Mouse (Mus musculus): ENCODE measurements at regions not wholly inside any gene's neighbourhood (a gene's known extent, or its start where the extent isn't known, plus 50 kb on each side); places are given as distances from the start of the nearest gene placed in this dataset.

DNA sequence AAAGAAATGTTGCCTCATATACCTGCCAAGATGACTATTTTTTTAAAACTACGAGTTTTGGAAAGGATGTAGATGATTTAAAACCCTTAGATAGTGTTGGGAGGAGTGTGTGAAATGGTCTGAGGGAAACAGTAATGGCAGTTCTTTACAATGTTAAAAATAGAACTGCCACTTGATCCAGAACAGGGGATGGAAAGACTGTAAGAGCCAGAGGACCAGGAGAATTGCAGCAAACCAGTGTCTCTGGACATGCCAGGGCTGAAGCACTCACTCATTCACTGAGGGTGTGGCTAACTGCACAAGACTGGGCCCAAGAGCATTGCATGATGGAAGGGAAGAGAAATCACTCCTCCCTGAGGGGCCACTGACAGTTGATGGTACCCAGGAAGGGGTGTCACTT is 53.9 kb upstream of the Rasgef1b start:
- in situ Hi-C loops (cut with MboI, MseI) = no loop called here

DNA sequence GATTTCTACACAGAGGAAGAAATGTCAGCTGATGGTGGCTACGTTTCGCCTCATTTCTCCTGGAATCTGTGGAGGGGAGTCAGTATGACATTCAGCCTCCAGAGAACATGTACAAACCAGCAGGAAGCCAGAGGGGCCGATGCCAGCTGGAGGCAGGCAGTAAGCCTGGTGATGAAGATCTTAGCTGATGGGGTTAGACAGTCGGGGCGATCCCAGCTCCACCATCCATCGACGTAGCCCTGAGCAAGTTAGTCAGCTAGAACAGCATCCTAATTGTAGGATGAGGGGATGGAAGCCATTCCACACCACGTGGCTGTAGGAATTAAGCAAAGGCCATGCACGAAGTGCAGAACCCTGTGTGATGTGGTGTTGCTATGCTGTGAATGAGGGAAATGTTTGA is 57.0 kb upstream of the Rasgef1b start:
- in situ Hi-C loops (cut with MboI, MseI) = no loop called here

DNA sequence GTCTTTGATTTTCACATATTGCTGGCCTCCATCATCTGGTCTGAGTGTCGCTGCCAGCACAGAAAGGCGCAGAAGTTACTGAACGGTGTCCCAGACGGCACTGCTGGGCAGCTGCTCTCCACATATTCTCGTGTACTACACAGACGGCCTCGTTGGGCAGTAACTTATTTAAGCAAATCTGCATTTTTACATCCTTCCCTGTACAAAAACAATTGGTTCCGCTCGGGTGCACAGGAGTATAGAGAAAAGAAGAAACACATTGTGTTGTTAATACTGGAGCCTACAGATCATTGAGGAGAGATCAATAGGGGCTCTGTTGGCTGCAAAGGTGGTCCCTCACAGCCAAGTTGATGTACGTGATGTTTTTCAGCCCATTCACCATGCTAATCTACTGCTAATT is 58.4 kb upstream of the Rasgef1b start:
- in situ Hi-C loops (cut with MboI, MseI) = no loop called here

- in situ Hi-C loops (cut with MboI, MseI) = no loop called here
Observed at GRCm38 (mm10) chr5:99787665-99788366, 59.0 kb upstream of the Rasgef1b start.

DNA sequence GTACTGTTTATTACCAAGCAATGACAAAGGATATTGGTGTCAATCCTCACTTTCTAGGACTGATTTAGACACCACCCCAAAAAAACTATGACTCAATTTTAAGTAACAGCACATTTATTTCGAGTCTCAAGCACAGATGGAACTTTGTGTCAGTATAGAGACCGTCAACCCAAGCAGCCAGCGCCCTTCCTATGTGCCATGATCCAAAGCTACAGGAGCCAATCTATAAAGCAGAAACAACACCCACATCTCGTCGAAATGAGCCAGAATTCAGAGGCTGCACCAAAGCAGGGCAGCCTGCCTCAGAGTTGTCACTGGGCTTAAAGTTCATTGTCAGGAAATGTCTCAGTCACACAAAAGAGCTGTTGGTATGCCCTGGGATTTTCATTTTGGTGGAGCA is 61.9 kb upstream of the Rasgef1b start:
- in situ Hi-C loops (cut with MboI, MseI) = no loop called here

GRCm38 (mm10) chr5:99800543-99800942 is 71.7 kb upstream of the Rasgef1b start:
- in situ Hi-C loops (cut with MboI, MseI) = no loop called here

DNA sequence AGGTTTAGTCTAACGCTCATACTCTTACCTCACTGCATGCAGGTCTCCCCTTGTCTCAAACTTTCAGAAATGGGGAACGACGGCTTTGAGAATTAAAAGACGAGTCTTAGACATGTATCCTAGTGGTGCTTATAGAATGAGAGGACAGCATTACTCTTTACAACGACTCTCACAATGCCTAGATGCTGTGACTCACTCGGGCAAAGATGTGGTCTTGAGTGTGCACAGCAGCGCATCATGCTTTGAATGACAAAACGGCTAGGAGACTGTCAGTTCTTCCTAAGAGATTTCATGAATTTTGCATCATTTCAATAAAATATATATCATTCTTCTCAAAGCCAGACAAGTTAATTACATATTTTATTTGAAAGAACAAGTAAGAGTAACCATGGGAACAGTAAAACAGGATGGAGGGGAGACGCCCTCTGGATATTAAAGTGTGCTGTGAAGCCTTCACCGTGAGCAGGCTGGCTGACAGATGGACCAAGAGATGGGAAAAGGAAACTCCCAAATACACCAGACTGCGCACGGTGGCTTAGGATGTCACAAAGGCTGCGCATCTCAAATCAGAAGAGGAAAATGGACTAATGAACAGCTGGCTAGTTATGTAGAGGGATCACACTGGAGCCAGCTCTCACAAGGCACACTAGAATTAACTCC is 73.1 kb upstream of the Rasgef1b start:
- in situ Hi-C loops (cut with MboI, MseI) = no loop called here

DNA sequence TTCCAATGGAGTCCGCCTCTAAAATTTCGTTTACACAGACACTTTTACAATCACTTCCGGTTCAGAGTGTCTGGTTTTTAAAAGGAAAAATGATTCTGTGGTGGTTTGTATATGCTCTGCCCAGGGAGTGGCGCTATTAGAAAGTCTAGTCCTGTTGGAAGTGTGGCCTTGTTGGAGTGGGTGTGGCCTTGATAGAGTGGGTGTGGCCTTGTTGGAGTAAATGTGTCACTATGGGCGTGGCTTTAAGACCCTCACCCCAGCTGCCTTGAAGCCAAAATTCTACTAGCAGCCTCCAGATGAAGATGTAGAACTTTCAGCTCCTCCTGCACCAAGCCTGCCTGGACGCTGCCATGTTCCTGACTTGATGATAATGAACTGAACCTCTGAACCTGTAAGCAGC is 79.2 kb upstream of the Vamp9 start:
- in situ Hi-C loops (cut with MboI, MseI) = no loop called here

GRCm38 (mm10) chr5:99828516-99828915 is 77.5 kb upstream of the Vamp9 start:
- in situ Hi-C loops (cut with MboI, MseI) = no loop called here

DNA sequence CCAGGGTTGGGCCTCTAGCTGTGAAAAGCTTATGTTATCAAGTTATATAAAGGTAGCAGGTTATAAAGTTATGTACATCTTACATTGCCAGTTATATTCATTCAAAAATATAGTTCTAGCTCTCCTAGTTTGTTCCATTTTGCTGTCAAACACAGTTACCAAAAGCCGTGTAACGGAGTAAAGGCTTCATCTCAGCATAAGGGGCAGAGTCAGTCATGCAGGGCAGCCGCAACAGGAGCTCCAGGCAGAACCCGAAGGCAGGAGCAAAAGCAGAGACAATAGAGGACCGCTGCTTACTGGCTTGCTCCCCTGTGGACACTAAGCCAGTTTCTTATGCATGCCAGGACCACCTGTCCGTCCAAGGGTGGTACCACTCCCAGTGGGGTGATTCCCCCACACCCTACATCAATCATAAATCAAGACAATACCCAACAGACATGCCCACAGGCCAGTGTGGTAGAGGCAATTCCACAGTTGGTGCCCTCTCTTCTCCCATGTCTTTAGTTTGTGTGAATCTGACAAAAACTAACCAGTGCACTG is 67.7 kb upstream of the Vamp9 start:
- in situ Hi-C loops (cut with MboI, MseI) = no loop called here

DNA sequence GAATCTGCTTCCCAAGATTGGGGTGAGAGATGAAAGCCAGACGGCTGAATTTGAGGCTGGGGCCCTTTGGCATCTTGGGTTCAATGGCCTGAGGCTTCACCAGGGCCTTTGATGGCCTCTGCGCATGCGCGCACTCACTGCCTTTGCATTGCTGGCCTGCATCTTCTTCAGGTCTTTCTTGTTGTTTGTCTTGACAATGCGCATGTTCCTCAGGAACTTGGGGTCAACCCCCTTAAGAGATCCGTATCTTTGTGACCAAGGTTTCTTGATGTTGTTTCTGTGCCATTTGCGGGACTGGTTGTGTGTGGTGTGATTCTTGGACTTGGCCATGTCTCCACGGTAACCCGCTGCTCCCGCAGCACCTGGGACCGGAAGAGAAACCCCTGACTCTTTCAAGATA is 66.4 kb upstream of the Vamp9 start:
- in situ Hi-C loops (cut with MboI, MseI) = loop anchor here (10.0 kb wide), 1 partner anchor 525 kb away; no protein-coding TSS in a partner anchor

GRCm38 (mm10) chr5:99840884-99841283 is 65.2 kb upstream of the Vamp9 start:
- in situ Hi-C loops (cut with MboI, MseI) = loop anchor here (10.0 kb wide), 1 partner anchor 524 kb away; no protein-coding TSS in a partner anchor

- in situ Hi-C loops (cut with MboI, MseI) = loop anchor here (10.0 kb wide), 1 partner anchor 519 kb away; no protein-coding TSS in a partner anchor
Observed at GRCm38 (mm10) chr5:99845565-99846255, 60.3 kb upstream of the Vamp9 start.

- in situ Hi-C loops (cut with MboI, MseI) = loop anchor here (10.0 kb wide), 1 partner anchor 516 kb away; no protein-coding TSS in a partner anchor
Observed at GRCm38 (mm10) chr5:99848158-99848988, 57.7 kb upstream of the Vamp9 start.

DNA sequence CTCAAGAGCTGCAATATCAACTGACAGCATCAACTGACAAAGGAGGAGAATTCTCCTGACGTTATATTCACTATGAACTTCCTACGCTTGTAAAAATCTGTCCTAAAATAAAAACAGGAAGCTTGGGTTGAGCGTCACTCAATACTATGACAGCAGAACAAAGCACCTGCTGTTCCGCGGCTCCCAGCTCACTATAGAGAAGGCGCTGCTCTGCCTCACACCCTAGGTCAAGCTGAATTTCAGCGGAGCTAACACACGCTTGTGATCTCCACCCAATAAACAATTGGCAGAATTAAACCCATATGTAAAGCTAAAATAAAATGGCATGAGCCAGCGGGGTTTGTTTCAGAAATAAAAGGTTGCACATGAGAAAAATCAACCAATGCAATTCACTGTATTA is 57.1 kb upstream of the Vamp9 start:
- in situ Hi-C loops (cut with MboI, MseI) = loop anchor here (10.0 kb wide), 1 partner anchor 516 kb away; no protein-coding TSS in a partner anchor

DNA sequence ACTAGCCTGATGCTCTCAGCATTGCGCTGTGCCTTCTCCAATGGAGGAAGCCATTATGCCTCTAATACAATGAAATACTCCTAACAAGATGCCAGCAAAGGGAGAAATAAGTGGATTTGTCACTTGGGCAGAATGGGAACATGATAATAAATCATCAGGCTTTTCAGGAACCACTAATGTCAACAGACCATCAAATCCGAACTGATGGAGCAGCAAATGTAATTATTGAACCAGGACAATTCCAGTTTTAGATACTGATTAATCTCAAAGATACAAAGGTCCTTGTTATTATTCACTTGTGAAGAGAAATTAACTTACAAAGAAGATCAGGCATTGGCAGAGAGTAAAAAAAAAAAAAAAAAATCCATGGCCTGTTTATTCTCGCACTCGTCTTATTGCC is 53.7 kb upstream of the Vamp9 start:
- in situ Hi-C loops (cut with MboI, MseI) = no loop called here
